Mouse (Mus musculus) liver, embryonic 14.5 days (tissue): ENCODE measurements around the gene Enc1. TPM values are rescaled to one million over a fixed set of nuclear protein-coding genes. Genes with fewer than 3 reads are reported as not detected.

ENCODE experiments used
- ATAC-seq: fragments of 200-750 bp; cut with Nextera tagmentation; 2 replicates; pipeline ENCODE4 v1.8.0; 2017; ENCODE audit warnings: moderate number of reproducible peaks, mild to moderate bottlenecking, moderate library complexity; ENCODE audit not compliant: insufficient read depth
- DNase-seq, 3 experiments: peaks; one replicate each; pipeline ENCODE4 v3.0.0-alpha.2; 2012 to 2013; ENCODE audit warnings: low read depth in 3 of 3, low spot score in 3 of 3
- H3K27ac ChIP-seq: fragments of 300-500 bp; sonication (generic); 2 replicates; pipeline ENCODE4 v1.5.1; 2014; ENCODE audit warnings: moderate library complexity, mild to moderate bottlenecking, control low read depth, inconsistent platforms
- H3K27me3 ChIP-seq: fragments of 300-500 bp; sonication (generic); 2 replicates; pipeline ENCODE4 v1.6.1; 2014; ENCODE audit warnings: mild to moderate bottlenecking, low read length, moderate library complexity; ENCODE audit not compliant: control insufficient read depth, insufficient read depth
- H3K36me3 ChIP-seq: fragments of 300-500 bp; sonication (generic); replicated peaks from 2 replicates; pipeline ENCODE4 v1.6.1; 2014; ENCODE audit warnings: low read depth; ENCODE audit not compliant: control insufficient read depth, insufficient read depth
- H3K4me1 ChIP-seq, 2 experiments: fragments of 200-500 bp in 1 of 2; fragments of 300-500 bp in 1 of 2; sonication (generic) in 1 of 2; replicated peaks; 2 replicates each; pipeline ENCODE4 v1.6.1; 2012 to 2014; ENCODE audit warnings: antibody characterized with exemption in 1 of 2, inconsistent platforms in 1 of 2, low read length in 1 of 2; ENCODE audit not compliant: control insufficient read depth in 2 of 2, insufficient read depth in 2 of 2
- H3K4me2 ChIP-seq: fragments of 300-500 bp; sonication (generic); 2 replicates; pipeline ENCODE4 v1.6.1; 2014; ENCODE audit warnings: low read depth, mild to moderate bottlenecking, control low read depth, moderate library complexity
- H3K4me3 ChIP-seq, 2 experiments: fragments of 200-500 bp in 1 of 2; fragments of 300-500 bp in 1 of 2; sonication (generic) in 1 of 2; 2 replicates each; pipeline ENCODE4 v1.5.1; 2012 to 2014; ENCODE audit warnings: low read depth in 2 of 2, low read length in 2 of 2, mild to moderate bottlenecking in 2 of 2, control low read depth in 1 of 2, inconsistent platforms in 1 of 2, moderate library complexity in 1 of 2; ENCODE audit not compliant: insufficient read depth in 1 of 2
- H3K9ac ChIP-seq: fragments of 300-500 bp; sonication (generic); replicated peaks from 2 replicates; pipeline ENCODE4 v1.6.1; 2014; ENCODE audit warnings: mild to moderate bottlenecking, control low read depth, moderate library complexity
- H3K9me3 ChIP-seq: fragments of 300-500 bp; sonication (generic); 2 replicates; pipeline ENCODE4 v1.6.1; 2016; ENCODE audit warnings: low read length, mixed read lengths; ENCODE audit not compliant: control insufficient read depth
- CTCF ChIP-seq: IDR thresholded peaks from 2 replicates; pipeline ENCODE4 v1.5.1; 2016; ENCODE audit warnings: antibody characterized with exemption, low read depth, control low read depth
- EP300 ChIP-seq: IDR thresholded peaks from 2 replicates; pipeline ENCODE4 v1.6.1; 2016; ENCODE audit warnings: antibody characterized with exemption, low read depth
- WGBS: fragments of 180-500 bp; shearing (Covaris S2); extraction: QIAGEN DNeasy Blood & Tissue Kit; methylation state at CpG from one replicate; pipeline ENCODE4 v1.1.7; 2014; ENCODE audit not compliant: insufficient replicate concordance; 5-methylcytosine and 5-hydroxymethylcytosine counted together
- polyA plus RNA-seq, 2 experiments: library from polyadenylated mRNA; depleted of rRNA in 1 of 2; stranded (reverse) in 1 of 2; unstranded in 1 of 2; fragments of >200 nt; fragmentation: Nextera tagmentation in 1 of 2; extraction: Ambion mirVana in 1 of 2; gene quantifications; 2 replicates each; pipeline versions ENCODE4 v1.2.1 to v1.2.3; 2012 to 2014

Gene Enc1
- polyA plus RNA-seq, 2 experiments: 0.62 to 1.7 TPM

DNA sequence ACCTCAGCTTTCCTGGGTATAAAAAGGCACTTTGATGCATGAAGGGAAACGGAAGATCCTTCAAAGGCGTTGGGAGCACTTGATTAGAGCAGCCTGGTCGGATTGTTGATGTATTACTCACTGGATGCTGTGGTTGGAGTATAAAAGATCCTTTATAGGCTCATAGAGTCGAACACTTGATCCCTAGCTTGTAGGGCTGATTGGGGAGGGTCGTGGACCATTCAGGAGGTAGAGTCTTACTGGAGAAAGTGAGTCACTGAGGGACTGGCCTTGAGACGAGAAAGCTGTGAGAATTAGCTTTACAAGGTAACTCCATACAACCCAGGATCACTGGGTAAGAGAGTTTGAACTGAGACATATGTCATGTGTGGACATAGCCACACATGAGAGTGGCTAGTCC lies 30.7 kb downstream of the Enc1 start:
- ATAC-seq: no peak
- no peak overlapping the region for H3K4me3 ChIP-seq
- no peaks in the 10 kb centered on the region for H3K27me3 ChIP-seq
- no peak for DNase-seq
- H3K9me3 ChIP-seq: no peaks in the 10 kb centered on the region
- no peaks in the 10 kb centered on the region for H3K36me3 ChIP-seq
- no peaks in the 10 kb centered on the region for H3K4me1 ChIP-seq
- TF ChIP-seq EP300 (no peak), CTCF (no peak)
- no peak overlapping the region for H3K9ac ChIP-seq
- H3K4me2 ChIP-seq: no peak overlapping the region
- H3K27ac ChIP-seq: no peak overlapping the region
- 57% methylated on average over 6 of the region's 6 CpGs for WGBS

DNA sequence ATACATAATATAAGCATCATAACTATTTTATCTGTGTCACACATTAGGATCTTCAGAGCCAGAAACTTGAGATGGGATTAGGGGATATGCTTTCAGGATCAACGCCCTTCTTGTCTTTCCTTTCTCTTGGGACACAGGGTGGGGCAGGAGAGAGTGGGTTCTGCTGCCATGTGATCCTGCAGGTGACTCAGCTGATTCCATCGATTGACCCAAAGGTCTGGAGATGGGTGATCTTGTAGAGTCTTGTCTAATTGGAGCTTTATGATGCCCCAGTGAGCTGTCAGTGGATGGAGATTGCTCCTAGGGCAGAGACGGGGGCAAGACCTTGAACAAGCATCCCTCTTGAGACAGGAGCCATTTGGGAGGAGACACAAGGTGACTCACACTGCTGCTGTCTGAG lies 33.9 kb downstream of the Enc1 start:
- Histone ChIP-seq H3K27ac (no peak overlapping the region), H3K4me1 (no peaks in the 10 kb centered on the region), H3K27me3 (no peaks in the 10 kb centered on the region), H3K4me2 (no peak overlapping the region), H3K9ac (no peak overlapping the region), H3K36me3 (no peaks in the 10 kb centered on the region), H3K4me3 (no peak overlapping the region), H3K9me3 (no peaks in the 10 kb centered on the region)
- ATAC-seq (no peak), DNase-seq (no peak)
- TF ChIP-seq CTCF: no peak
- TF ChIP-seq EP300: no peak
- 60% methylated on average over 3 of the region's 3 CpGs for WGBS

DNA sequence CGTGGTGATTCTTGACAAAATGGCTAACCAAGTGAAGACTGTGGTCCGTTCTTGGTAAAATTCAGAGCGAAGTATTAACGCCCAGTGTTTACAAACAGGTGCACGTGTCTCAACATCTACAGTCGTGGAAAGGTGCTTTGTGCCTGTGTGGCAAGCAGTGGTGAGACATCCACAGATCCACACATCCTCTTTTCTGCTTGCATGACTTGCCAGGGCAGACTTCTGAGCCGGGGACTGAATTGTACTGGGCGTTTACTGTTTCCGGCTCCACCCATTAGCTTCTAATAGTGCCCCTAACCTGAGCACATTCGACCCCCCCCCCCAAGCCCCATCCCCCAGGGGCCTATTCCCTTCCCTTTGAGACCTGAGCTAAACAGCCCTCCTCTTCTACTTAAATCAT lies 34.6 kb downstream of the Enc1 start:
- H3K4me2 ChIP-seq: no peak overlapping the region
- ATAC-seq: no peak
- no peak for DNase-seq
- WGBS: 39% methylated on average over 10 of the region's 10 CpGs
- no peak for TF ChIP-seq CTCF
- TF ChIP-seq EP300: no peak
- H3K27me3 ChIP-seq: no peaks in the 10 kb centered on the region
- no peak overlapping the region for H3K9ac ChIP-seq
- H3K27ac ChIP-seq: no peak overlapping the region
- H3K4me1 ChIP-seq: no peaks in the 10 kb centered on the region
- no peak overlapping the region for H3K4me3 ChIP-seq
- H3K9me3 ChIP-seq: no peaks in the 10 kb centered on the region
- no peaks in the 10 kb centered on the region for H3K36me3 ChIP-seq

DNA sequence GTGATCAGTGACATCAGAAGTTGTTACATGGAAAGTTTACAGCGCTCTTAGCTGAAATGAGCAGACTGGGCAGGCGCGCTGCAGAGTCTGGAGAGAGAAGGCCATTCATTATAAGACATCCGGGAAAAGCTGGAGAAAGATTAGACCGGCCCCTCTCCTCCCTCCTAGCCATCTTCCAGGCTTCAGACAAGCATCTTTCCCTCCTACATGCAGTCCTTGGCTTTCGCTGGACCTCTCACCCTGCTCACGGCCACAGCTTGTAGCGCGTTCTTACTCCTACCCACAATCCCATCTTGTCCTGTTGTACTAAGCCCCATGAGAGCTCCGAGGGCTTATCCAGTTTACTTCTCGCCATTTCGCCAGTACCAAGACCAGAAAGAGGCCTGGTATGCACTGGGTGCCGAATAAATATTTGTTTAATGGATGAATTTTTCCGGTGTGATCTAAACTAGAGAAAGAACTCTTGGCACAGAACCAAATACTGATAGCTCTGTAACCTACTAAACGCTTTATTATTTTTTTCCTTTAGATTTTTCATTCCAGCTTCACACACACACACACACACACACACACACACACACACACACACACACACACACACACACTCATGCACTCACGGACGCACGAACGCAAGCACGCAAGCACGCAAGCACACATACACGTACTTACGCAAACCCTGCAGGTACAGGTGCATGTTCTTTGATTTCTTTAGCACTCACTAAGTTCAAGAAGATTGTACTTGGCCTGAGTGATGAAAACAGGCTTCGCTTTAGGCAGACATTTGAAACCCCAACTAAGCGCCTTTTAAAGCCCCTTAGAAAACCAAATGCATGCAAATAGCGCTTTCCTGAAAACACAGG lies 41.4 kb downstream of the Enc1 start:
- Histone ChIP-seq H3K9me3 (no peaks in the 10 kb centered on the region), H3K4me2 (peak overlapping the region; percentile 23), H3K4me3 (no peak overlapping the region), H3K4me1 (peaks cover 0 to 2% of the 10 kb centered on the region in 2 experiments; a peak in 1 of 4 replicates), H3K9ac (no peak overlapping the region), H3K27me3 (no peaks in the 10 kb centered on the region; the same call in 1 of the 2 replicates), H3K36me3 (no peaks in the 10 kb centered on the region), H3K27ac (no peak overlapping the region)
- 29% methylated on average over 26 of the region's 26 CpGs for WGBS
- TF ChIP-seq CTCF: no peak
- no peak for TF ChIP-seq EP300
- DNase-seq (no peak), ATAC-seq (no peak)

DNA sequence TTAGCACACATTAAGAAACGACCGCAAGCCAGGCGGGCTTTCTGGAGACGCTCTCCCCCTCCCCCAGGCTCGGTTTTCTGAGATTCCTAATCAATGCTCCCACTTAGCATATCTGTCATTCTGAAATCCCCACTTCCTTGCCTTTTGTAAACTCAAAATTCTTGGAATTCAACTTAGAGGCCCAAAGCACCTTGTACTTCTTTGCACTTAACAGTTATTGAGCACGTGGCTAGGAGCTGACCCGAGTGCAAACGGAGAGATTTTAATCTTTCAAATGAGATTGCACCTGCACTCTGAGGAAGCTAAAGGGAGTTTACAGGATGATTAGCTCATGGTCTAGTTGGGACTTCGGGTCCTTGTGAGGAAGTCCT lies 42.0 kb downstream of the Enc1 start:
- H3K4me3 ChIP-seq: no peak overlapping the region
- no peak overlapping the region for H3K9ac ChIP-seq
- H3K4me1 ChIP-seq: peaks cover 0 to 2% of the 10 kb centered on the region in 2 experiments; a peak in 1 of 4 replicates
- H3K36me3 ChIP-seq: no peaks in the 10 kb centered on the region
- H3K9me3 ChIP-seq: no peaks in the 10 kb centered on the region
- H3K4me2 ChIP-seq: no peak overlapping the region
- DNase-seq (no peak), ATAC-seq (no peak)
- H3K27me3 ChIP-seq: no peaks in the 10 kb centered on the region; the same call in 1 of the 2 replicates
- no peak for TF ChIP-seq EP300
- no peak for TF ChIP-seq CTCF
- 8% methylated on average over 9 of the region's 9 CpGs for WGBS
- H3K27ac ChIP-seq: no peak overlapping the region
